Mouse (Mus musculus): Measurements from ENCODE around the gene Cbarp.

Gene Cbarp

GRCm38 (mm10) chr10:80144864-80145838 lies 4.5 kb upstream of the Cbarp start:
- DNase-seq (ENCODE audit: low spot score in 2 of 2) = peak in 1 of 2 experiments; percentile 80

- no peak for DNase-seq (ENCODE audit: low spot score in 2 of 2)
Measured at GRCm38 (mm10) chr10:80144159-80144558, 3.5 kb upstream of the Cbarp start.

GRCm38 (mm10) chr10:80143664-80144063 lies 3.0 kb upstream of the Cbarp start:
- no peak for DNase-seq (ENCODE audit: low spot score in 2 of 2)

GRCm38 (mm10) chr10:80142530-80142925 lies 1.9 kb upstream of the Cbarp start:
- peak in 1 of 2 experiments; percentile 54 for DNase-seq (ENCODE audit: low spot score in 2 of 2)

GRCm38 (mm10) chr10:80141786-80142529 lies 1.3 kb upstream of the Cbarp start:
- DNase-seq (ENCODE audit: low spot score in 2 of 2) = peak; percentile 91 to 96

GRCm38 (mm10) chr10:80141243-80141642 lies 608 bp upstream of the Cbarp start:
- DNase-seq (ENCODE audit: low spot score in 2 of 2) = peak; percentile 96 to 97

- DNase-seq (ENCODE audit: low spot score in 2 of 2) = no peak
Measured at GRCm38 (mm10) chr10:80139975-80140665, 515 bp downstream of the Cbarp start.

- DNase-seq (ENCODE audit: low spot score in 2 of 2) = no peak
Measured at GRCm38 (mm10) chr10:80139439-80139775, 1.2 kb downstream of the Cbarp start.

- DNase-seq (ENCODE audit: low spot score in 2 of 2) = peak in 1 of 2 experiments; percentile 73
Measured at GRCm38 (mm10) chr10:80138553-80139438, 1.8 kb downstream of the Cbarp start, which contains the start of gene Atp5d. Gene Atp5d, plus strand, starts transcription at chr10:80138632.

GRCm38 (mm10) chr10:80137626-80138552 lies 2.7 kb downstream of the Cbarp start:
- DNase-seq (ENCODE audit: low spot score in 2 of 2) = no peak

- no peak for DNase-seq (ENCODE audit: low spot score in 2 of 2)
Measured at GRCm38 (mm10) chr10:80136952-80137625, 3.5 kb downstream of the Cbarp start.

- no peak for DNase-seq (ENCODE audit: low spot score in 2 of 2)
Measured at GRCm38 (mm10) chr10:80136179-80136951, 4.3 kb downstream of the Cbarp start.

- DNase-seq (ENCODE audit: low spot score in 2 of 2) = no peak
Measured at GRCm38 (mm10) chr10:80135641-80136040, 5.0 kb downstream of the Cbarp start.

GRCm38 (mm10) chr10:80135161-80135560 lies 5.5 kb downstream of the Cbarp start:
- no peak for DNase-seq (ENCODE audit: low spot score in 2 of 2)

GRCm38 (mm10) chr10:80134421-80134820 lies 6.2 kb downstream of the Cbarp start:
- DNase-seq (ENCODE audit: low spot score in 2 of 2) = no peak

GRCm38 (mm10) chr10:80133226-80133849 lies 7.3 kb downstream of the Cbarp start:
- peak in 1 of 2 experiments; percentile 51 for DNase-seq (ENCODE audit: low spot score in 2 of 2)

- DNase-seq (ENCODE audit: low spot score in 2 of 2) = peak in 1 of 2 experiments; percentile 35
Measured at GRCm38 (mm10) chr10:80131952-80132350, 8.7 kb downstream of the Cbarp start.
